Mouse (Mus musculus): ENCODE measurements at regions not wholly inside any gene's neighbourhood (a gene's known extent, or its start where the extent isn't known, plus 50 kb on each side); places are given as distances from the start of the nearest gene placed in this dataset.

DNA sequence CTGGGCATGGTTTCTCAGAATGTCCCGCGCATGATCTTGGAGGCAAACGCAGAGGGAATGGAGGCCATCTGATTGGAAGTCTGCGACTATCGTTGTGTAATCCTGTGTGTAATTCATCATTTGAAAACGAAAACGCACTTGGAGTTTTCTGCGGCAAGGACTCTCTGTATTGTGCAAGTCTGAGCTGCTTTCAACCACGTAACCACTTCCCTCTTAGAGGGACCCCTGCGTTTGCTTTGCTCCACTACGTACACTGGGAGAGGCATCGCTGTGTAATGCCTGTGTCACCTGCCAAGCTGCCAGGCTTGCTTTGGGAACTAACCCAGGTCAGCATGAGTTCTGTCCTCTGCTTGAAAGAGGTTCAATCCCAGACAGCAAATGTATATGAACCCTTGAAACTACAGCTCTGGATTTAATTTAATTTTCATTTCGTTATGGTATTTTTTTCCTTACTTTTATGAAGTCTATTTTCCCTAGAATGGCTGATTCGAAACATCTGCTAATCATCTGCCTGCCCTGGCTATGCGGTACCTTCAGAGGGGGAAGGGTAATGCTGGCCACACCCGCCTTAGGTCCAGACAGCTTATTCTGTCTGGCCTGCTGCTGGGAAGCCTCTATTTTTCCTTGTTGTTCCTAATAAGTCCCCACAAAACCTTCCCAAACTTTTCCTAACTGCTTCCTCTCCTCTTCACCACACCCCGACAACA is 65.2 kb downstream of the Ptgs2 start:
- TF ChIP-seq POLR2A (IDR thresholded peaks at IDR 0.05; ENCODE audit: borderline replicate concordance, extremely low read depth, low read depth, low read length) (no peak), CTCF (IDR thresholded peaks at IDR 0.05; ENCODE audit: insufficient read depth, low read length) (no peak)

All from lung, adult 2 months (tissue).